Mouse (Mus musculus) liver, embryonic 14.5 days (tissue): ENCODE measurements around the gene Top2a. TPM values are rescaled to one million over a fixed set of nuclear protein-coding genes. Genes with fewer than 3 reads are reported as not detected.

Experiments
- ATAC-seq: fragments of 200-750 bp; cut with Nextera tagmentation; 2 replicates; pipeline ENCODE4 v1.8.0; 2017; ENCODE audit warnings: moderate number of reproducible peaks, mild to moderate bottlenecking, moderate library complexity; ENCODE audit not compliant: insufficient read depth
- DNase-seq, 3 experiments: peaks; one replicate each; pipeline ENCODE4 v3.0.0-alpha.2; 2012 to 2013; ENCODE audit warnings: low read depth in 3 of 3, low spot score in 3 of 3
- H3K27ac ChIP-seq: fragments of 300-500 bp; sonication (generic); 2 replicates; pipeline ENCODE4 v1.5.1; 2014; ENCODE audit warnings: moderate library complexity, mild to moderate bottlenecking, control low read depth, inconsistent platforms
- H3K27me3 ChIP-seq: fragments of 300-500 bp; sonication (generic); 2 replicates; pipeline ENCODE4 v1.6.1; 2014; ENCODE audit warnings: mild to moderate bottlenecking, low read length, moderate library complexity; ENCODE audit not compliant: control insufficient read depth, insufficient read depth
- H3K36me3 ChIP-seq: fragments of 300-500 bp; sonication (generic); replicated peaks from 2 replicates; pipeline ENCODE4 v1.6.1; 2014; ENCODE audit warnings: low read depth; ENCODE audit not compliant: control insufficient read depth, insufficient read depth
- H3K4me1 ChIP-seq, 2 experiments: fragments of 200-500 bp in 1 of 2; fragments of 300-500 bp in 1 of 2; sonication (generic) in 1 of 2; replicated peaks; 2 replicates each; pipeline ENCODE4 v1.6.1; 2012 to 2014; ENCODE audit warnings: antibody characterized with exemption in 1 of 2, inconsistent platforms in 1 of 2, low read length in 1 of 2; ENCODE audit not compliant: control insufficient read depth in 2 of 2, insufficient read depth in 2 of 2
- H3K4me2 ChIP-seq: fragments of 300-500 bp; sonication (generic); 2 replicates; pipeline ENCODE4 v1.6.1; 2014; ENCODE audit warnings: low read depth, mild to moderate bottlenecking, control low read depth, moderate library complexity
- H3K4me3 ChIP-seq, 2 experiments: fragments of 200-500 bp in 1 of 2; fragments of 300-500 bp in 1 of 2; sonication (generic) in 1 of 2; 2 replicates each; pipeline ENCODE4 v1.5.1; 2012 to 2014; ENCODE audit warnings: low read depth in 2 of 2, low read length in 2 of 2, mild to moderate bottlenecking in 2 of 2, control low read depth in 1 of 2, inconsistent platforms in 1 of 2, moderate library complexity in 1 of 2; ENCODE audit not compliant: insufficient read depth in 1 of 2
- H3K9ac ChIP-seq: fragments of 300-500 bp; sonication (generic); replicated peaks from 2 replicates; pipeline ENCODE4 v1.6.1; 2014; ENCODE audit warnings: mild to moderate bottlenecking, control low read depth, moderate library complexity
- H3K9me3 ChIP-seq: fragments of 300-500 bp; sonication (generic); 2 replicates; pipeline ENCODE4 v1.6.1; 2016; ENCODE audit warnings: low read length, mixed read lengths; ENCODE audit not compliant: control insufficient read depth
- CTCF ChIP-seq: IDR thresholded peaks from 2 replicates; pipeline ENCODE4 v1.5.1; 2016; ENCODE audit warnings: antibody characterized with exemption, low read depth, control low read depth
- EP300 ChIP-seq: IDR thresholded peaks from 2 replicates; pipeline ENCODE4 v1.6.1; 2016; ENCODE audit warnings: antibody characterized with exemption, low read depth
- WGBS: fragments of 180-500 bp; shearing (Covaris S2); extraction: QIAGEN DNeasy Blood & Tissue Kit; methylation state at CpG from one replicate; pipeline ENCODE4 v1.1.7; 2014; ENCODE audit not compliant: insufficient replicate concordance; 5-methylcytosine and 5-hydroxymethylcytosine counted together
- polyA plus RNA-seq, 2 experiments: library from polyadenylated mRNA; depleted of rRNA in 1 of 2; stranded (reverse) in 1 of 2; unstranded in 1 of 2; fragments of >200 nt; fragmentation: Nextera tagmentation in 1 of 2; extraction: Ambion mirVana in 1 of 2; gene quantifications; 2 replicates each; pipeline versions ENCODE4 v1.2.1 to v1.2.3; 2012 to 2014

The Top2a gene
- polyA plus RNA-seq, 2 experiments = 108 to 197 TPM

DNA sequence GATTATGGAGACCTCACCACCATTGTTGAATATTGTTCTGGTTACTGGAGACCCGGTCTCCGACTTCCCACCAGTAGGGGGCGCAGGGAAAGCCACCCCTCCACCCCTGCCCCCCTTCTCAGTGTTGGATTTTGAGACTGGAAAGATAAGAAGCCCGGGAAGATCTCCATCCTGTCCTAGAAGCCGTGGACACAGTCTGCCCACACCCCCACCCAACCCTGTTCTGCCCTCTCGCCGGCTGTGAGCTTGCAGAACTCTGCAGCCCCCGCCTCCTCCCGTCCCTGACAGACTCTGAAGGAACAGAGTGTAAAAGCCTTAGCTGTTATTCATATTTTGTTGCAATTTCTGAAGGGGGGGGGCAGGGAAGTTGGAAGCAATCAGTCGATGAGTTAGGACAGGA lies 69.6 kb downstream of the Top2a start:
- H3K9ac ChIP-seq = no peak overlapping the region
- peak overlapping the region; percentile 8 for H3K4me2 ChIP-seq
- no peaks in the 10 kb centered on the region for H3K36me3 ChIP-seq
- H3K9me3 ChIP-seq = no peaks in the 10 kb centered on the region
- ATAC-seq (peak; percentile 16; the same call in 1 of the 2 replicates), DNase-seq (no peak)
- H3K4me3 ChIP-seq = no peak overlapping the region
- H3K27me3 ChIP-seq = no peaks in the 10 kb centered on the region
- no peak overlapping the region for H3K27ac ChIP-seq
- peak; percentile 72 for TF ChIP-seq CTCF
- TF ChIP-seq EP300 = no peak
- H3K4me1 ChIP-seq = peaks cover 4 to 23% of the 10 kb centered on the region in 2 experiments; a peak in 3 of 4 replicates
- 11% methylated on average over 10 of the region's 10 CpGs for WGBS

- WGBS = 23% methylated on average over 13 of the region's 13 CpGs
- Histone ChIP-seq H3K4me2 (peak overlapping the region; percentile 8), H3K27me3 (no peaks in the 10 kb centered on the region), H3K36me3 (no peaks in the 10 kb centered on the region), H3K9me3 (no peaks in the 10 kb centered on the region), H3K9ac (no peak overlapping the region), H3K4me3 (no peak overlapping the region), H3K4me1 (peaks cover 4 to 25% of the 10 kb centered on the region in 2 experiments; a peak in 3 of 4 replicates), H3K27ac (no peak overlapping the region)
- DNase-seq (no peak), ATAC-seq (no peak)
- no peak for TF ChIP-seq EP300
- TF ChIP-seq CTCF = no peak
Observed at GRCm38 (mm10) chr11:98953835-98954320, 70.1 kb downstream of the Top2a start.

GRCm38 (mm10) chr11:98953361-98953760 lies 70.6 kb downstream of the Top2a start:
- TF ChIP-seq CTCF (no peak), EP300 (no peak)
- peak; percentile 36; the same call in 1 of the 2 replicates for ATAC-seq
- H3K4me2 ChIP-seq = no peak overlapping the region
- no peak overlapping the region for H3K27ac ChIP-seq
- no peaks in the 10 kb centered on the region for H3K9me3 ChIP-seq
- H3K36me3 ChIP-seq = no peaks in the 10 kb centered on the region
- DNase-seq = no peak
- no peaks in the 10 kb centered on the region for H3K27me3 ChIP-seq
- peaks cover 4 to 27% of the 10 kb centered on the region in 2 experiments; a peak in 3 of 4 replicates for H3K4me1 ChIP-seq
- no peak overlapping the region for H3K4me3 ChIP-seq
- 16% methylated on average over 2 of the region's 2 CpGs for WGBS
- H3K9ac ChIP-seq = no peak overlapping the region

GRCm38 (mm10) chr11:98952736-98953135 lies 71.3 kb downstream of the Top2a start:
- TF ChIP-seq EP300 (no peak), CTCF (no peak)
- Histone ChIP-seq H3K4me3 (no peak overlapping the region), H3K4me1 (peaks cover 4 to 33% of the 10 kb centered on the region in 2 experiments), H3K9ac (no peak overlapping the region), H3K4me2 (no peak overlapping the region), H3K9me3 (no peaks in the 10 kb centered on the region), H3K27me3 (no peaks in the 10 kb centered on the region), H3K27ac (no peak overlapping the region), H3K36me3 (no peaks in the 10 kb centered on the region)
- WGBS = 23% methylated on average over 2 of the region's 2 CpGs
- ATAC-seq = no peak
- DNase-seq = no peak

DNA sequence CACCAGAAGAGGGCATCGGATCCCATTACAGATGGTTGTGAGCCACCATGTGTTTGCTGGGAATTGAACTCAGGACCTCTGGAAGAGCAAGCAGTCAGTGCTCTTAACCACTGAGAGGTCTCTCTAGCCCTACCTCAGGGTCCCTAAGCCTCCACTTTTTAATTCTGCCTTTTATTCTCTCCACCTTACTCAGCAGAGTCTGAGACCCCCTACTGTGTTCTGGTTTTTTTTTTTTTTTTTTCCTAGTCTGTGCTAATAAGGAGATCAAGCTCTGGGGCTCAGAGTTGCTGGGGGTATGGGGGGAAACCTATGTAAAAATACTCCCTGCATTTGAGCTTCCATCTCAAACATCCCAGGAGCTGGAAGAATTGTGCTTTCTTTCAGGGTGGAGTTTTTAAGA lies 71.9 kb downstream of the Top2a start:
- 78% methylated on average over 1 of the region's 1 CpGs for WGBS
- TF ChIP-seq EP300 (no peak), CTCF (no peak)
- Histone ChIP-seq H3K4me1 (peaks cover 4 to 38% of the 10 kb centered on the region in 2 experiments), H3K4me3 (no peak overlapping the region), H3K27ac (no peak overlapping the region), H3K9me3 (no peaks in the 10 kb centered on the region), H3K27me3 (no peaks in the 10 kb centered on the region), H3K9ac (no peak overlapping the region), H3K36me3 (no peaks in the 10 kb centered on the region), H3K4me2 (no peak overlapping the region)
- no peak for ATAC-seq
- no peak for DNase-seq
